Mouse (Mus musculus): ENCODE measurements around the gene Kif1a. TPM values are rescaled to one million over a fixed set of nuclear protein-coding genes. Genes with fewer than 3 reads are reported as not detected.

Kif1a gene
- polyA plus RNA-seq, 3 experiments from 2014 or later, result not detected

Other genes with a start within 250 kb of the Kif1a start
- gene Ankmy1, start 199.0 kb downstream of the Kif1a start, polyA plus RNA-seq (2017; shearing (Covaris generic)), result 1 to 10 TPM in 1 of 3 experiments, under 1 TPM in 2; 0.71 to 1.6 (median 0.94) TPM
- gene Dusp28, start 195.0 kb downstream of the Kif1a start, polyA plus RNA-seq (2017; shearing (Covaris generic)), result 1 to 10 TPM; 3.9 to 5.0 (median 4.1) TPM
- gene Rnpepl1, start 191.2 kb downstream of the Kif1a start, polyA plus RNA-seq (2017; shearing (Covaris generic)), result 10 to 100 TPM; 20.5 to 34.1 (median 28.4) TPM
- 1 to 10 TPM; 4.6 to 7.3 (median 6.9) TPM for gene Capn10, start 167.6 kb downstream of the Kif1a start, polyA plus RNA-seq (2017; shearing (Covaris generic))
- gene Gpr35, start 151.1 kb downstream of the Kif1a start, polyA plus RNA-seq (2017; shearing (Covaris generic)), result 1 to 10 TPM in 2 of 3 experiments, under 1 TPM in 1; 0.23 to 1.8 (median 1.7) TPM
- gene Aqp12, start 95.6 kb downstream of the Kif1a start, polyA plus RNA-seq (2017; shearing (Covaris generic)), result not detected
- not detected for gene Agxt, start 33.3 kb upstream of the Kif1a start, polyA plus RNA-seq (2017; shearing (Covaris generic))
- not detected for gene 2310007B03Rik, start 59.0 kb upstream of the Kif1a start, polyA plus RNA-seq (2017; shearing (Covaris generic))
- not detected for gene Crocc2, start 66.8 kb upstream of the Kif1a start, polyA plus RNA-seq (2017; shearing (Covaris generic))
- under 1 TPM; 0.05 to 0.28 (median 0.09) TPM for gene Sned1, start 133.9 kb upstream of the Kif1a start, polyA plus RNA-seq (2017; shearing (Covaris generic))
- 10 to 100 TPM; 16.0 to 23.7 (median 21.7) TPM for gene Mterf4, start 204.0 kb upstream of the Kif1a start, polyA plus RNA-seq (2017; shearing (Covaris generic))
- 10 to 100 TPM; 63.4 to 69.2 (median 69.1) TPM for gene Ppp1r7, start 240.9 kb upstream of the Kif1a start, polyA plus RNA-seq (2017; shearing (Covaris generic))
- gene Pask, start 241.5 kb upstream of the Kif1a start, polyA plus RNA-seq (2017; shearing (Covaris generic)), result 1 to 10 TPM; 1.2 to 3.8 (median 1.4) TPM